Mouse (Mus musculus): ENCODE results near the gene 4932438A13Rik. TPM values are rescaled to one million over a fixed set of nuclear protein-coding genes. Genes with fewer than 3 reads are reported as not detected.

Gene 4932438A13Rik
- polyA plus RNA-seq, 1 experiment, result 2.8 TPM

- Histone ChIP-seq H3K79me2 (ENCODE audit: control insufficient read depth, insufficient read depth) (no peaks in the 10 kb centered on the region), H3K79me3 (ENCODE audit: low read depth) (no peaks in the 10 kb centered on the region)
- no peak for TF ChIP-seq CTCF (IDR thresholded peaks at IDR 0.05; ENCODE audit: control insufficient read depth, insufficient read depth, insufficient read length)
These were observed 78.7 kb downstream of the 4932438A13Rik start for GRCm38 (mm10) chr3:36941572-36941971.

GRCm38 (mm10) chr3:36942108-36942507 lies 79.2 kb downstream of the 4932438A13Rik start:
- Histone ChIP-seq H3ac (ENCODE audit: control insufficient read depth, insufficient read length, low read depth) (no peak overlapping the region), H3K27me3 (ENCODE audit: control insufficient read depth, insufficient read depth, insufficient read length) (no peaks in the 10 kb centered on the region), H3K4me3 (ENCODE audit: insufficient read depth, poor library complexity, severe bottlenecking) (no peak overlapping the region), H3K79me3 (ENCODE audit: low read depth) (no peaks in the 10 kb centered on the region), H3K36me3 (ENCODE audit: control insufficient read depth, insufficient read depth) (peaks cover 25% of the 10 kb centered on the region), H3K79me2 (ENCODE audit: control insufficient read depth, insufficient read depth) (no peaks in the 10 kb centered on the region)
- TF ChIP-seq CEBPB (IDR thresholded peaks at IDR 0.05; ENCODE audit: low read depth) (no peak), MYOD1 (IDR thresholded peaks at IDR 0.05; ENCODE audit: control insufficient read depth, insufficient read length, low read depth) (no peak), FOSL1 (IDR thresholded peaks at IDR 0.05; ENCODE audit: insufficient read depth, low read length, poor library complexity, severe bottlenecking) (no peak), USF1 (IDR thresholded peaks at IDR 0.05; ENCODE audit: low read depth) (no peak), MAX (IDR thresholded peaks at IDR 0.05) (no peak), CTCF (IDR thresholded peaks at IDR 0.05; ENCODE audit: control insufficient read depth, insufficient read depth, insufficient read length) (no peak), MYOG (IDR thresholded peaks at IDR 0.05; ENCODE audit: control insufficient read depth, extremely low read depth, insufficient read length) (no peak)

More at GRCm38 (mm10) chr3:36941572-36941971, 78.7 kb downstream of the 4932438A13Rik start:
- H3K27me3 ChIP-seq (ENCODE audit: control insufficient read depth, insufficient read depth, insufficient read length), result no peaks in the 10 kb centered on the region
- peaks cover 25% of the 10 kb centered on the region for H3K36me3 ChIP-seq (ENCODE audit: control insufficient read depth, insufficient read depth)
- H3ac ChIP-seq (ENCODE audit: control insufficient read depth, insufficient read length, low read depth), result no peak overlapping the region
- H3K4me3 ChIP-seq (ENCODE audit: insufficient read depth, poor library complexity, severe bottlenecking), result no peak overlapping the region

GRCm38 (mm10) chr3:36943706-36944105 lies 80.8 kb downstream of the 4932438A13Rik start:
- no peaks in the 10 kb centered on the region for H3K79me2 ChIP-seq (ENCODE audit: control insufficient read depth, insufficient read depth)
- H3K4me3 ChIP-seq (ENCODE audit: insufficient read depth, poor library complexity, severe bottlenecking), result no peak overlapping the region
- no peak overlapping the region for H3ac ChIP-seq (ENCODE audit: control insufficient read depth, insufficient read length, low read depth)
- TF ChIP-seq CTCF (IDR thresholded peaks at IDR 0.05; ENCODE audit: control insufficient read depth, insufficient read depth, insufficient read length) (no peak), CEBPB (IDR thresholded peaks at IDR 0.05; ENCODE audit: low read depth) (no peak), MYOD1 (IDR thresholded peaks at IDR 0.05; ENCODE audit: control insufficient read depth, insufficient read length, low read depth) (no peak), USF1 (IDR thresholded peaks at IDR 0.05; ENCODE audit: low read depth) (no peak), MYOG (IDR thresholded peaks at IDR 0.05; ENCODE audit: control insufficient read depth, extremely low read depth, insufficient read length) (no peak), MAX (IDR thresholded peaks at IDR 0.05) (no peak), FOSL1 (IDR thresholded peaks at IDR 0.05; ENCODE audit: insufficient read depth, low read length, poor library complexity, severe bottlenecking) (no peak)
- no peaks in the 10 kb centered on the region for H3K27me3 ChIP-seq (ENCODE audit: control insufficient read depth, insufficient read depth, insufficient read length)
- H3K36me3 ChIP-seq (ENCODE audit: control insufficient read depth, insufficient read depth), result peaks cover 34% of the 10 kb centered on the region
- no peaks in the 10 kb centered on the region for H3K79me3 ChIP-seq (ENCODE audit: low read depth)

DNA sequence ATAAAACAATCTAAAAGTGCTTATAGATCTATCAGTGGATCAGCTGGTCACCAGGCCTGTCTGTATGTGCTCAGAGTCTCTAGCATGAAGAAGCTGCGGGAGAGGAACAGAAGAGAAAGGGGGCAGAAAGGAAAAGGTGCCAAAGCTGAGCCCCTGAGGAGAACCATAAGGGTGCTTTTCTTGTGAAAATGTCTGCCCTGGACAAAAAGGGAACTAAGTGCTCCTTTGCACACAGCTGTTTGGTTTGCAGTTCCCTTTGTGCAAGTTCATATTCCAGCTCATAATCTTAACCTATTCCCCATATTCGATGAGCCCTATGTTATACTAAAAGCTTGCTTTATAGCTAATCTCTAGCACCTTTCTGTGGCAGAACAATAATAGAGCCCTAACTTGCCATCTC lies 175.1 kb downstream of the 4932438A13Rik start:
- Histone ChIP-seq H3K27me3 (ENCODE audit: control insufficient read depth, insufficient read depth, insufficient read length) (no peaks in the 10 kb centered on the region), H3K4me3 (ENCODE audit: insufficient read depth, poor library complexity, severe bottlenecking) (no peak overlapping the region), H3K36me3 (ENCODE audit: control insufficient read depth, insufficient read depth) (peaks cover 40% of the 10 kb centered on the region), H3K79me3 (ENCODE audit: low read depth) (no peaks in the 10 kb centered on the region), H3ac (ENCODE audit: control insufficient read depth, insufficient read length, low read depth) (no peak overlapping the region), H3K79me2 (ENCODE audit: control insufficient read depth, insufficient read depth) (no peaks in the 10 kb centered on the region)
- no peak for TF ChIP-seq CTCF (IDR thresholded peaks at IDR 0.05; ENCODE audit: control insufficient read depth, insufficient read depth, insufficient read length)
- no peak for TF ChIP-seq MYOG (IDR thresholded peaks at IDR 0.05; ENCODE audit: control insufficient read depth, extremely low read depth, insufficient read length)
- TF ChIP-seq USF1 (IDR thresholded peaks at IDR 0.05; ENCODE audit: low read depth), result no peak
- no peak for TF ChIP-seq MAX (IDR thresholded peaks at IDR 0.05)
- TF ChIP-seq CEBPB (IDR thresholded peaks at IDR 0.05; ENCODE audit: low read depth), result no peak
- TF ChIP-seq FOSL1 (IDR thresholded peaks at IDR 0.05; ENCODE audit: insufficient read depth, low read length, poor library complexity, severe bottlenecking), result no peak
- no peak for TF ChIP-seq MYOD1 (IDR thresholded peaks at IDR 0.05; ENCODE audit: control insufficient read depth, insufficient read length, low read depth)

- peaks cover 41% of the 10 kb centered on the region for H3K36me3 ChIP-seq (ENCODE audit: control insufficient read depth, insufficient read depth)
These were observed 176.9 kb downstream of the 4932438A13Rik start for GRCm38 (mm10) chr3:37039811-37040210.

DNA sequence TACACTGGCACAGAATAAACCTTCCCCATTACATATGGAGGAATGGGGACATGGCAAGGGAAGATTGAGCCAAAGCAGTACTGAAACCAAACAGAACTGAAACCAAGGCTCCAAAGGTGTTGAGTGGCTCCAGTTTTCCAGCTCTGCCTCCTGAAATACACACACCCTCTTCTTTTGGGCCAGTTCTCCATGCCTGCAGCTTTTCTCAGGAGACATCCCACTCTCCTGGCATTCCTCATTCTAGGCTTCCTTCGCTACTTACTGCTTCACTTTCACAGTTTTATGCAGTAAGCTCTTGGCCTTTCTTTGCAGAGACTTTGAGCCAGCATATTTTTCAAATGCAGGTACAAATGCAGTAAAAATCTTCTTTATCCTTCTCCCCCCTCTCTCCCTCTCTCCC lies 188.6 kb downstream of the 4932438A13Rik start:
- TF ChIP-seq MYOD1 (IDR thresholded peaks at IDR 0.05; ENCODE audit: control insufficient read depth, insufficient read length, low read depth) (no peak), MAX (IDR thresholded peaks at IDR 0.05) (no peak), CEBPB (IDR thresholded peaks at IDR 0.05; ENCODE audit: low read depth) (no peak), FOSL1 (IDR thresholded peaks at IDR 0.05; ENCODE audit: insufficient read depth, low read length, poor library complexity, severe bottlenecking) (no peak), MYOG (IDR thresholded peaks at IDR 0.05; ENCODE audit: control insufficient read depth, extremely low read depth, insufficient read length) (no peak), CTCF (IDR thresholded peaks at IDR 0.05; ENCODE audit: control insufficient read depth, insufficient read depth, insufficient read length) (no peak), USF1 (IDR thresholded peaks at IDR 0.05; ENCODE audit: low read depth) (no peak)
- Histone ChIP-seq H3K79me2 (ENCODE audit: control insufficient read depth, insufficient read depth) (no peaks in the 10 kb centered on the region), H3ac (ENCODE audit: control insufficient read depth, insufficient read length, low read depth) (no peak overlapping the region), H3K36me3 (ENCODE audit: control insufficient read depth, insufficient read depth) (peaks cover 15% of the 10 kb centered on the region), H3K79me3 (ENCODE audit: low read depth) (no peaks in the 10 kb centered on the region), H3K4me3 (ENCODE audit: insufficient read depth, poor library complexity, severe bottlenecking) (no peak overlapping the region), H3K27me3 (ENCODE audit: control insufficient read depth, insufficient read depth, insufficient read length) (no peaks in the 10 kb centered on the region)

More at GRCm38 (mm10) chr3:37039811-37040210, 176.9 kb downstream of the 4932438A13Rik start:
- H3ac ChIP-seq (ENCODE audit: control insufficient read depth, insufficient read length, low read depth), result no peak overlapping the region
- H3K27me3 ChIP-seq (ENCODE audit: control insufficient read depth, insufficient read depth, insufficient read length), result no peaks in the 10 kb centered on the region
- H3K79me2 ChIP-seq (ENCODE audit: control insufficient read depth, insufficient read depth), result no peaks in the 10 kb centered on the region
- H3K4me3 ChIP-seq (ENCODE audit: insufficient read depth, poor library complexity, severe bottlenecking), result no peak overlapping the region
- no peaks in the 10 kb centered on the region for H3K79me3 ChIP-seq (ENCODE audit: low read depth)
- TF ChIP-seq USF1 (IDR thresholded peaks at IDR 0.05; ENCODE audit: low read depth), result no peak
- TF ChIP-seq MAX (IDR thresholded peaks at IDR 0.05), result no peak
- TF ChIP-seq FOSL1 (IDR thresholded peaks at IDR 0.05; ENCODE audit: insufficient read depth, low read length, poor library complexity, severe bottlenecking), result no peak
- TF ChIP-seq MYOD1 (IDR thresholded peaks at IDR 0.05; ENCODE audit: control insufficient read depth, insufficient read length, low read depth), result no peak
- TF ChIP-seq CTCF (IDR thresholded peaks at IDR 0.05; ENCODE audit: control insufficient read depth, insufficient read depth, insufficient read length), result no peak
- no peak for TF ChIP-seq CEBPB (IDR thresholded peaks at IDR 0.05; ENCODE audit: low read depth)
- TF ChIP-seq MYOG (IDR thresholded peaks at IDR 0.05; ENCODE audit: control insufficient read depth, extremely low read depth, insufficient read length), result no peak

Data from C2C12 (cell line).